Mouse (Mus musculus) midbrain, embryonic 15.5 days (tissue): Measurements from ENCODE around the gene Zfp874a. TPM values are rescaled to one million over a fixed set of nuclear protein-coding genes. Genes with fewer than 3 reads are reported as not detected.
"Not testable (repeated sequence)": the region's sequence is repeated elsewhere in the genome, so short reads cannot be mapped to it uniquely, and the experiment has no call there.

Experiments
- ATAC-seq: fragments of 200-750 bp; cut with Nextera tagmentation; replicated peaks from 2 replicates; pipeline ENCODE4 v1.8.0; 2017; ENCODE audit warnings: moderate TSS enrichment
- H3K27ac ChIP-seq: fragments of 300-500 bp; sonication (generic); 2 replicates; pipeline ENCODE4 v1.5.1; 2015; ENCODE audit warnings: mild to moderate bottlenecking, inconsistent platforms
- H3K27me3 ChIP-seq: fragments of 300-500 bp; sonication (generic); replicated peaks from 2 replicates; pipeline ENCODE4 v1.6.1; 2015; ENCODE audit warnings: inconsistent platforms
- H3K36me3 ChIP-seq: fragments of 300-500 bp; sonication (generic); replicated peaks from 2 replicates; pipeline ENCODE4 v1.6.1; 2015; ENCODE audit warnings: inconsistent platforms
- H3K4me1 ChIP-seq: fragments of 300-500 bp; sonication (generic); 2 replicates; pipeline ENCODE4 v1.6.1; 2015; ENCODE audit warnings: inconsistent platforms
- H3K4me2 ChIP-seq: fragments of 300-500 bp; sonication (generic); 2 replicates; pipeline ENCODE4 v1.6.1; 2015; ENCODE audit warnings: inconsistent platforms, mild to moderate bottlenecking, moderate library complexity
- H3K4me3 ChIP-seq: fragments of 300-500 bp; sonication (generic); 2 replicates; pipeline ENCODE4 v1.5.1; 2015; ENCODE audit warnings: mild to moderate bottlenecking, inconsistent platforms
- H3K9ac ChIP-seq: fragments of 300-500 bp; sonication (generic); 2 replicates; pipeline ENCODE4 v1.6.1; 2015; ENCODE audit warnings: mild to moderate bottlenecking, inconsistent platforms
- H3K9me3 ChIP-seq: fragments of 300-500 bp; sonication (generic); 2 replicates; pipeline ENCODE4 v1.6.1; 2016; ENCODE audit warnings: inconsistent platforms
- WGBS: fragments of 180-500 bp; shearing (Covaris S2); methylation state at CpG from one replicate; pipeline ENCODE4 v1.1.7; 2015; ENCODE audit warnings: mixed read lengths; 5-methylcytosine and 5-hydroxymethylcytosine counted together
- polyA plus RNA-seq: library from polyadenylated mRNA; unstranded; fragments of >200 nt; fragmentation: Nextera tagmentation; extraction: Ambion mirVana; gene quantifications from 2 replicates; pipeline ENCODE4 v1.2.1, GENCODE M21; 2015

Zfp874a gene
- polyA plus RNA-seq: 5.6 and 6.6 TPM in 2 replicates

- peak within 1 kb of the TSS; percentile 53 for H3K4me3 ChIP-seq
- peaks cover 8% of the 10 kb centered on the region; the same call in 1 of the 2 replicates for H3K36me3 ChIP-seq
- peak within 1 kb of the TSS; percentile 78 for H3K4me2 ChIP-seq
- peak within 1 kb of the TSS; percentile 53 for H3K9ac ChIP-seq
- peak; percentile 97 for ATAC-seq
- H3K9me3 ChIP-seq: no peaks in the 10 kb centered on the region
- 2% methylated on average over 20 of the region's 20 CpGs for WGBS
- H3K4me1 ChIP-seq: peaks cover 10% of the 10 kb centered on the region; the same call in 1 of the 2 replicates
- H3K27me3 ChIP-seq: no peaks in the 10 kb centered on the region
- no peak within 1 kb of the TSS for H3K27ac ChIP-seq
Observed at GRCm38 (mm10) chr13:67451172-67452020, at the start of gene Zfp874a. Gene Zfp874a, minus strand, starts transcription at chr13:67451624.

- H3K4me1 ChIP-seq: peaks cover 9% of the 10 kb centered on the region
- peak overlapping the region; percentile 16; the same call in 1 of the 2 replicates for H3K27ac ChIP-seq
- H3K9me3 ChIP-seq: no peaks in the 10 kb centered on the region
- 85% methylated on average over 1 of the region's 1 CpGs for WGBS
- H3K27me3 ChIP-seq: 0 out of 2 replicates have a peak, but pooled peaks cover 2% of the 10 kb centered on the region
- no peak overlapping the region for H3K4me2 ChIP-seq
- ATAC-seq: peak; percentile 62
- no peak overlapping the region for H3K4me3 ChIP-seq
- no peaks in the 10 kb centered on the region for H3K36me3 ChIP-seq
- H3K9ac ChIP-seq: no peak overlapping the region
Observed at GRCm38 (mm10) chr13:67500908-67501307, 49.5 kb upstream of the Zfp874a start.

DNA sequence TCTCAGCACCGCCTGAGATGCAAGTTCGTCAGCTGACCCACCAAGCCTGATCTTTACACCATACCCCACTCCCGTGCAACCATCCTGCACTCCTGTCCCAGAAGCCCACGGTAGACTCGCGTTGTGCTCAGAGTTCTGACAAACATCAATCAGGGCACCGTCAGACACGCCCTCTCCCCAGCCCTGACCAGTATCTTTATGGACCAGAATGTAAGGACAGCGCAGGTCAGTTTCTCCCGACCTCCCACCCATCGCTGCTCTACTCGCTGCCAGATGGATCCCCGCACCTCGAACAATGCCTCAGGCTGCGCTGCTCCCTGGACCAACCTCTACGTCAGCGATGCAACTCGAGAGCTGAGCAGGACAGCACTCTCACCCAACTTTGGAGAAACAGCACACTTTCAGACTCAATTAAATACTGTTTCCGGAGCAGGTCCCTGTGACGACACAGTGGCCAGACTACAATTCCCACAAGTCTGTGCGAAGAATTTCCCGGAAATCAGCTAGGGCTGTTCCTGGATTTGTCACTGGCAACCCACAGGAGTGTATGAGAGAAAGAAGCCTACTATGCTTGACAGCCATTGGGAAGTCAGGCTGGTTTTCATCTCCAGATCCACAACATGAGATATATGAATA lies 48.8 kb upstream of the Zfp874a start, which contains the start of gene Zfp58:
Gene Zfp58 (minus strand): TSS at position 472 of the 636 bp plus-strand sequence.
- Histone ChIP-seq H3K36me3 (peaks cover 2% of the 10 kb centered on the region), H3K9me3 (no peaks in the 10 kb centered on the region), H3K27ac (peak within 1 kb of the TSS; percentile 16; the same call in 1 of the 2 replicates), H3K4me2 (peak within 1 kb of the TSS; percentile 80), H3K4me1 (peaks cover 9% of the 10 kb centered on the region), H3K4me3 (peak within 1 kb of the TSS; percentile 74), H3K9ac (peak within 1 kb of the TSS; percentile 53), H3K27me3 (0 out of 2 replicates have a peak, but pooled peaks cover 2% of the 10 kb centered on the region)
- under 1% methylated on average over 22 of the region's 22 CpGs for WGBS
- ATAC-seq: peak; percentile 98

GRCm38 (mm10) chr13:67495631-67496030 lies 44.2 kb upstream of the Zfp874a start:
- no peak for ATAC-seq
- H3K4me3 ChIP-seq: no peak overlapping the region
- H3K36me3 ChIP-seq: peaks cover 42% of the 10 kb centered on the region
- no peak overlapping the region for H3K27ac ChIP-seq
- 98% methylated on average over 1 of the region's 1 CpGs for WGBS
- H3K4me1 ChIP-seq: peaks cover 9% of the 10 kb centered on the region
- H3K4me2 ChIP-seq: no peak overlapping the region
- H3K9ac ChIP-seq: no peak overlapping the region
- peaks cover 14% of the 10 kb centered on the region for H3K9me3 ChIP-seq
- no peaks in the 10 kb centered on the region for H3K27me3 ChIP-seq

DNA sequence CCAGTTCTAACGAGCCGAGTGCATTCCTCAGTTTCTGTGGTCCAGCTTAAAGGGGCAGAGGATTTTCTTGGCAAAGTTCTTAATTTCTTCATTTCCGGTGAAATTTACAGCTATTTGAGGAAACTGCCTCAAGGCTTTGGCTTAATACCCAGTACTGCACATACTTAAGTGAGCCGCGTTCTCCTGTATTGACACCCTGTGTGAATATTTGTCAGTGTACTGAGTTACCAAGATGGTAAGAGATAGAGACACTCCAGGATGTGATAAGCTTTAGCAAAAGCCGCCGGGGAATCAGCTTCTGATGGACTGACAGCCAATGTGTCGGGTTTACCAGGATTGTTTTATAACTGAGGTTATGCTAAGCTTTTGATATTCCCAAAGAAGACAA lies 33.0 kb upstream of the Zfp874a start:
- Histone ChIP-seq H3K27me3 (no peaks in the 10 kb centered on the region), H3K4me3 (peak overlapping the region; percentile 59), H3K9me3 (no peaks in the 10 kb centered on the region), H3K9ac (peak overlapping the region; percentile 46), H3K4me2 (peak overlapping the region; percentile 61), H3K4me1 (peaks cover 11% of the 10 kb centered on the region), H3K27ac (peak overlapping the region; percentile 55; the same call in 1 of the 2 replicates), H3K36me3 (peaks cover 11% of the 10 kb centered on the region; the same call in 1 of the 2 replicates)
- peak; percentile 79 for ATAC-seq
- 39% methylated on average over 8 of the region's 8 CpGs for WGBS

- peak within 1 kb of the TSS; percentile 55; the same call in 1 of the 2 replicates for H3K27ac ChIP-seq
- H3K9ac ChIP-seq: peak within 1 kb of the TSS; percentile 46
- peak within 1 kb of the TSS; percentile 61 for H3K4me2 ChIP-seq
- no peaks in the 10 kb centered on the region for H3K9me3 ChIP-seq
- peaks cover 11% of the 10 kb centered on the region for H3K4me1 ChIP-seq
- peak within 1 kb of the TSS; percentile 59 for H3K4me3 ChIP-seq
- peaks cover 7% of the 10 kb centered on the region; the same call in 1 of the 2 replicates for H3K36me3 ChIP-seq
- 5% methylated on average over 20 of the region's 20 CpGs for WGBS
- peak; percentile 97 for ATAC-seq
- no peaks in the 10 kb centered on the region for H3K27me3 ChIP-seq
Observed at GRCm38 (mm10) chr13:67483625-67484423, 32.4 kb upstream of the Zfp874a start, which contains the start of gene Zfp874b. Gene Zfp874b, minus strand, starts transcription at chr13:67484258.

DNA sequence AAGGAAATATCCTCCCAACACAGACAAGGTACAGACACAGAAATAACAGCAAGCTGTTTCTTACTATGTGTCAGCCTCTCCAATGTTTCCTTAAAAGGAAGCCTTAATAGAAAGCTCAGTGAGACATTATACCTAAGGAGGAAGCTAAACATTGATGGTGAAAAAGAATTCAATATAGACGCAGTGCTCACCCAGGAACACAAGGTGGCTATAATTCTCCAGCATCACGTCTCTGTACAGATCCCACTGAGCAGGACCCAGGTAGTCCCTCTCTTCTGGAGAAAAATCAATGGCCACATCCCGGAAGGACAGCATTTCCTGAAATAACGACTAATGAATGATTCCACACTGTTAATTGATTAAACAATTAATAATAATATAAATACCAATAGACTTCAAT lies 30.1 kb upstream of the Zfp874a start:
- Histone ChIP-seq H3K27me3 (no peaks in the 10 kb centered on the region), H3K4me2 (no peak overlapping the region), H3K4me3 (no peak overlapping the region), H3K27ac (no peak overlapping the region), H3K4me1 (peaks cover 11% of the 10 kb centered on the region), H3K9ac (no peak overlapping the region), H3K36me3 (no peaks in the 10 kb centered on the region), H3K9me3 (no peaks in the 10 kb centered on the region)
- 71% methylated on average over 4 of the region's 4 CpGs for WGBS
- no peak for ATAC-seq

DNA sequence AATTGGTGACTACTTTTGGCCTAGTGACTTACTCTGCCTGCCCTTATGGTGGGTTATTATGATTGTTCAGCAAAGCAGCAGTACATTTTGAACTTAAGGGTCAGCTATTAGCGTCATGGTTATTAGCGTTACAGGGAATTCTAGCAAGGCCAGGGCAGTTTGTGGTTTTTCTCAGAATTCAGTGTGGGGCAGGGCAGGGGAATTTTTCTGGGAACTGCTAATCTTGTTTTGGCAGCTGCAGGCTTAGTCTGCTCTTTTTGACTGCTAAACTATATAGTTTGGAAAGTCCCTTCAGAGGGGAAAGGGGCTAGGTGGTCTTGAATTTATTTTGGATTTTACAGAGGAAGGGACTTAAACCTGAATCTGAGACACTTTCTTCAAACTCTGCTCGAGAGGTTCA lies 17.9 kb upstream of the Zfp874a start:
- ATAC-seq: no peak

GRCm38 (mm10) chr13:67463506-67464185 lies 12.2 kb upstream of the Zfp874a start:
- not testable (repeated sequence) for H3K9ac ChIP-seq, H3K36me3 ChIP-seq, H3K9me3 ChIP-seq, H3K4me3 ChIP-seq, H3K4me1 ChIP-seq, H3K27me3 ChIP-seq, H3K27ac ChIP-seq, ATAC-seq, H3K4me2 ChIP-seq
- 84% methylated on average over 3 of the region's 5 CpGs for WGBS

More for the DNA sequence above, 17.9 kb upstream of the Zfp874a start:
- Histone ChIP-seq H3K4me1 (no peaks in the 10 kb centered on the region), H3K9ac (no peak overlapping the region), H3K9me3 (no peaks in the 10 kb centered on the region), H3K27me3 (no peaks in the 10 kb centered on the region), H3K27ac (no peak overlapping the region), H3K36me3 (peaks cover 4% of the 10 kb centered on the region; the same call in 1 of the 2 replicates), H3K4me2 (no peak overlapping the region), H3K4me3 (no peak overlapping the region)
- WGBS: 93% methylated on average over 3 of the region's 3 CpGs

- WGBS: 2% methylated on average over 3 of the region's 3 CpGs
- Histone ChIP-seq H3K4me2 (peak overlapping the region; percentile 78), H3K4me1 (peaks cover 10% of the 10 kb centered on the region; the same call in 1 of the 2 replicates), H3K9me3 (no peaks in the 10 kb centered on the region), H3K9ac (peak overlapping the region; percentile 53; the same call in 1 of the 2 replicates), H3K27me3 (no peaks in the 10 kb centered on the region), H3K36me3 (peaks cover 2% of the 10 kb centered on the region; the same call in 1 of the 2 replicates), H3K27ac (no peak overlapping the region), H3K4me3 (peak overlapping the region; percentile 53)
- peak; percentile 62 for ATAC-seq
Observed at GRCm38 (mm10) chr13:67452021-67452309, 541 bp upstream of the Zfp874a start.

GRCm38 (mm10) chr13:67437095-67437494 lies 14.3 kb downstream of the Zfp874a start:
- 90% methylated on average over 1 of the region's 3 CpGs for WGBS
- H3K4me1 ChIP-seq, ATAC-seq, H3K4me3 ChIP-seq, H3K27ac ChIP-seq, H3K9me3 ChIP-seq, H3K9ac ChIP-seq, H3K4me2 ChIP-seq, H3K27me3 ChIP-seq, H3K36me3 ChIP-seq: not testable (repeated sequence)
